Mouse (Mus musculus) liver, embryonic 14.5 days (tissue): ENCODE measurements around the gene Fkbpl. TPM values are rescaled to one million over a fixed set of nuclear protein-coding genes. Genes with fewer than 3 reads are reported as not detected.

Experiments
- ATAC-seq: fragments of 200-750 bp; cut with Nextera tagmentation; 2 replicates; pipeline ENCODE4 v1.8.0; 2017; ENCODE audit warnings: moderate number of reproducible peaks, mild to moderate bottlenecking, moderate library complexity; ENCODE audit not compliant: insufficient read depth
- DNase-seq, 3 experiments: peaks; one replicate each; pipeline ENCODE4 v3.0.0-alpha.2; 2012 to 2013; ENCODE audit warnings: low read depth in 3 of 3, low spot score in 3 of 3
- H3K27ac ChIP-seq: fragments of 300-500 bp; sonication (generic); 2 replicates; pipeline ENCODE4 v1.5.1; 2014; ENCODE audit warnings: moderate library complexity, mild to moderate bottlenecking, control low read depth, inconsistent platforms
- H3K27me3 ChIP-seq: fragments of 300-500 bp; sonication (generic); 2 replicates; pipeline ENCODE4 v1.6.1; 2014; ENCODE audit warnings: mild to moderate bottlenecking, low read length, moderate library complexity; ENCODE audit not compliant: control insufficient read depth, insufficient read depth
- H3K36me3 ChIP-seq: fragments of 300-500 bp; sonication (generic); replicated peaks from 2 replicates; pipeline ENCODE4 v1.6.1; 2014; ENCODE audit warnings: low read depth; ENCODE audit not compliant: control insufficient read depth, insufficient read depth
- H3K4me1 ChIP-seq, 2 experiments: fragments of 200-500 bp in 1 of 2; fragments of 300-500 bp in 1 of 2; sonication (generic) in 1 of 2; replicated peaks; 2 replicates each; pipeline ENCODE4 v1.6.1; 2012 to 2014; ENCODE audit warnings: antibody characterized with exemption in 1 of 2, inconsistent platforms in 1 of 2, low read length in 1 of 2; ENCODE audit not compliant: control insufficient read depth in 2 of 2, insufficient read depth in 2 of 2
- H3K4me2 ChIP-seq: fragments of 300-500 bp; sonication (generic); 2 replicates; pipeline ENCODE4 v1.6.1; 2014; ENCODE audit warnings: low read depth, mild to moderate bottlenecking, control low read depth, moderate library complexity
- H3K4me3 ChIP-seq, 2 experiments: fragments of 200-500 bp in 1 of 2; fragments of 300-500 bp in 1 of 2; sonication (generic) in 1 of 2; 2 replicates each; pipeline ENCODE4 v1.5.1; 2012 to 2014; ENCODE audit warnings: low read depth in 2 of 2, low read length in 2 of 2, mild to moderate bottlenecking in 2 of 2, control low read depth in 1 of 2, inconsistent platforms in 1 of 2, moderate library complexity in 1 of 2; ENCODE audit not compliant: insufficient read depth in 1 of 2
- H3K9ac ChIP-seq: fragments of 300-500 bp; sonication (generic); replicated peaks from 2 replicates; pipeline ENCODE4 v1.6.1; 2014; ENCODE audit warnings: mild to moderate bottlenecking, control low read depth, moderate library complexity
- H3K9me3 ChIP-seq: fragments of 300-500 bp; sonication (generic); 2 replicates; pipeline ENCODE4 v1.6.1; 2016; ENCODE audit warnings: low read length, mixed read lengths; ENCODE audit not compliant: control insufficient read depth
- CTCF ChIP-seq: IDR thresholded peaks from 2 replicates; pipeline ENCODE4 v1.5.1; 2016; ENCODE audit warnings: antibody characterized with exemption, low read depth, control low read depth
- EP300 ChIP-seq: IDR thresholded peaks from 2 replicates; pipeline ENCODE4 v1.6.1; 2016; ENCODE audit warnings: antibody characterized with exemption, low read depth
- WGBS: fragments of 180-500 bp; shearing (Covaris S2); extraction: QIAGEN DNeasy Blood & Tissue Kit; methylation state at CpG from one replicate; pipeline ENCODE4 v1.1.7; 2014; ENCODE audit not compliant: insufficient replicate concordance; 5-methylcytosine and 5-hydroxymethylcytosine counted together
- polyA plus RNA-seq, 2 experiments: library from polyadenylated mRNA; depleted of rRNA in 1 of 2; stranded (reverse) in 1 of 2; unstranded in 1 of 2; fragments of >200 nt; fragmentation: Nextera tagmentation in 1 of 2; extraction: Ambion mirVana in 1 of 2; gene quantifications; 2 replicates each; pipeline versions ENCODE4 v1.2.1 to v1.2.3; 2012 to 2014

The Fkbpl gene
- polyA plus RNA-seq, 2 experiments, result 1.6 to 2.9 TPM

DNA sequence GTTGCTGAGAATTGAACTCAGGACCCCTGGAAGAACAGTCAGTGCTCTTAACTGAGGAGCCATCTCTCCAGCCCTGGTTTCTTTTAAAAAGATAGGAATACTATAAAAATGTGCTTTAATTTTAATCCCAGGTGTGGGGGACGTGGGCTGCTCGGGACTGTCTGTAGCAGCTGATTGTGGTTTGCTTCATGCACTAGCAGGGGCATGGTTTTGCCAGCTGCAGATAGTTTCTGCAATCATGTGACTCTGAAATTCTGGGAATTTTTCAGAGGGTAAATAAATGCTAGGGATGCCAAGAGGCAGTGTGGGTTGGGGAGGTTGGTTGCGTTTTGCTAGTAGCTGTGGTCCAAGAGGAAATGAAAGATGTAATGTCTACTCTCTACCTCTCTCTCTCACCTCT lies 2.6 kb upstream of the Fkbpl start:
- no peak overlapping the region for H3K4me3 ChIP-seq
- H3K9me3 ChIP-seq, result no peaks in the 10 kb centered on the region
- WGBS, result 49% methylated on average over 3 of the region's 3 CpGs
- no peaks in the 10 kb centered on the region; the same call in 1 of the 2 replicates for H3K27me3 ChIP-seq
- H3K27ac ChIP-seq, result no peak overlapping the region
- ATAC-seq (no peak), DNase-seq (no peak)
- H3K4me2 ChIP-seq, result no peak overlapping the region
- H3K9ac ChIP-seq, result no peak overlapping the region
- TF ChIP-seq EP300, result no peak
- H3K36me3 ChIP-seq, result no peaks in the 10 kb centered on the region
- peaks cover 10 to 19% of the 10 kb centered on the region in 2 experiments for H3K4me1 ChIP-seq

DNA sequence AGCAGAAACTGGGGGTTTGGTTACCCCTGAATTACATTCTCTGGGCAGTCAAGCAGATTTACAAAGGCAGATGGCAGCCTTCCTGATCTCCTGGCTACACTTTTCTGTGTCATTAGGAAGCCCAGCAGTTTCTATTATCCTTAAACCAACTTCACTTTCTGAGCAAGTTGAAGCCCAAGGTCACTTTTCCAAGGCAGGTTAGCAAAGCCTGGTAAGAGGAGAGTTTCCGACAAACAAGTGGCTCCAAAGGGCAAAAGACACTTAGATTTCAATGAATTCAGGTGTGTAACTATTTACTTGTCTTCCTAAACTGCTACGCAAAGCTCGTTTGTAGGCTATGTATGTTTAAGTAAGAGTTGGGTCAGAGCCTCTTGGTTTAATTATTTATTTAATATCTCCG lies 1.2 kb upstream of the Fkbpl start:
- DNase-seq (no peak), ATAC-seq (no peak)
- H3K27me3 ChIP-seq, result no peaks in the 10 kb centered on the region; the same call in 1 of the 2 replicates
- no peak for TF ChIP-seq CTCF
- H3K36me3 ChIP-seq, result no peaks in the 10 kb centered on the region
- no peak overlapping the region for H3K9ac ChIP-seq
- H3K4me1 ChIP-seq, result peaks cover 13 to 26% of the 10 kb centered on the region in 2 experiments
- no peak overlapping the region for H3K27ac ChIP-seq
- no peak overlapping the region for H3K4me3 ChIP-seq
- 67% methylated on average over 4 of the region's 4 CpGs for WGBS
- H3K4me2 ChIP-seq, result no peak overlapping the region
- H3K9me3 ChIP-seq, result no peaks in the 10 kb centered on the region

DNA sequence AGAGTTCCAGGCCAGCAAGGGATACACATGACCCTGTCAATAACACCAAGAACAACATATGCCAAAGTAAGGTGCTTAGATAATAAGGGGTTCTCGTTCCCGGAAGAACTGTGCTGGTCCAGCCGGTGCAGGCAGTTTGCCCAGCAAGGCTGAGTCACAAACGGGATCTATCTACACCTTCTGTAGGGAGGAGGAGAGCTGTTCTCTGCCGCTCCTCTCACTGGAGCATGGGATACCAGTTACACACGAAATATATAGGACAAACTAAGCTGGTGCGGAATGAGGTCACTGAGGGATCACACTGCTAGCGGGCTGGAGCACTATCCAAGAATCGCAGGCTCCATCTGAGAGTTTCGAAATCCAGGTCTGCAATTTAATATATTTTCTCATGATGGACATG lies 620 bp upstream of the Fkbpl start:
- Histone ChIP-seq H3K27me3 (no peaks in the 10 kb centered on the region; the same call in 1 of the 2 replicates), H3K27ac (no peak overlapping the region), H3K4me1 (peaks cover 13 to 26% of the 10 kb centered on the region in 2 experiments), H3K4me2 (no peak overlapping the region), H3K36me3 (no peaks in the 10 kb centered on the region; the same call in 1 of the 2 replicates), H3K9ac (no peak overlapping the region), H3K9me3 (no peaks in the 10 kb centered on the region), H3K4me3 (no peak overlapping the region)
- WGBS, result 64% methylated on average over 10 of the region's 10 CpGs
- ATAC-seq, result no peak
- no peak for DNase-seq
- TF ChIP-seq CTCF, result no peak
- no peak for TF ChIP-seq EP300

DNA sequence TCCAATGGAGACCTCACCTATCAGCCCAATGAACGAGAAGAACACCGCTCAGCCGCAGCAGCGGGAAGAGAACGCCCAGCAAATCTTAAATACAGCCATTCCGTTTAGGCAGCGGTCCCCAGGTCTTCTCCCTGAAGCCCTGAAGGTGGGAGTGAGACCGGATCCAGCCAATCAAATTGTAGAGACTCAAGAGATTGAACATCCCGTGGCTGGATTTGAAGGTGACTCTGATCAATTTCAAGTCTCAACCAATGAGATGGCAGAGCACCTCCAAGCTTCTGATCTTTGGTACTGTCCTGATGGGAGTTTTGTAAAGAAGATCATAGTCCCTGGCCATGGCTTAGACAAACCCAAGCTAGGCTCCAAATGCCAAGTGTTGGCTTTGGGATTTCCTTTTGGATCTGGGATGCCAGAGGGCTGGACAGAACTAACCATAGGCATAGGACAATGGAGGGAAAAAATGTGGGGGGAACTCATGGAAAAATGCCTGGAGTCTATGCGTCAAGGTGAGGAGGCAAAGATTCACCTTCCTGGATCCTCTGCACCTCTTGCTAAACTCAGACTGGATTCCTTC lies 779 bp downstream of the Fkbpl start:
- peak overlapping the region; percentile 72 for H3K4me2 ChIP-seq
- H3K9me3 ChIP-seq, result no peaks in the 10 kb centered on the region
- H3K9ac ChIP-seq, result peak overlapping the region; percentile 61
- ATAC-seq, result no peak
- H3K27me3 ChIP-seq, result no peaks in the 10 kb centered on the region; the same call in 1 of the 2 replicates
- WGBS, result 45% methylated on average over 10 of the region's 10 CpGs
- H3K36me3 ChIP-seq, result no peaks in the 10 kb centered on the region; the same call in 1 of the 2 replicates
- peak overlapping the region; percentile 58 to 90 for H3K4me3 ChIP-seq
- H3K4me1 ChIP-seq, result peaks cover 13 to 26% of the 10 kb centered on the region in 2 experiments
- peak overlapping the region; percentile 57; the same call in 1 of the 2 replicates for H3K27ac ChIP-seq
- peak in 2 of 3 experiments; percentile 24 to 27 for DNase-seq
- TF ChIP-seq CTCF (no peak), EP300 (no peak)

DNA sequence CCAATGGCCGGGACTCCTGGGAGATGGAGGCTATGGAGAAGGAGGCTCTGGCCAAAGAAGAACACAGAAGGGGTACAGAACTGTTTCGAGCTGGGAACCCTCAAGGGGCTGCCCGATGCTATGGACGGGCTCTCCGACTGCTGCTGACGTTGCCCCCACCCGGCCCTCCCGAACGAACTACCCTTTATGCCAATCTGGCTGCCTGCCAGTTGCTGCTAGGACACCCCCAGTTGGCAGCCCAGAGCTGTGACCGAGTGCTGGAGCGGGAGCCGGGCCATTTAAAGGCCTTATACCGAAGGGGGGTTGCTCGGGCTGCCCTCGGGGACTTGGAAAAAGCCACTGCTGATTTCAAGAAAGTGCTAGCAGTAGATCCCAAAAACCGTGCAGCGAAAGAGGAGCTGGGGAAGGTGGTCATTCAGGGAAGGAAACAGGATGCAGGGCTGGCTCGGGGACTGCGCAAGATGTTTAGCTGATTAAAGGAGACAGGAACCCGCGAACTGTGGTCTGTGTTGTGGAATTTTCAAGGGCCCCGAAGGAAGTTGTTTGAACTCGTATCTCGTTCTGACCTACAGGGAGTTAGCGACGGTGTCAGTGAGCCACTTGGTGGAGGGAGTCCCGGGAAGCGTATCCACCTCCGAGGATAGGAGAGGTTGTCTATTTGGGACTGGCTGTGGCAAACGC lies 1.4 kb downstream of the Fkbpl start:
- no peak for DNase-seq
- ATAC-seq, result no peak
- H3K27ac ChIP-seq, result no peak overlapping the region
- H3K4me3 ChIP-seq, result peak overlapping the region in 1 of 2 experiments; percentile 17; a peak in 1 of 4 replicates
- H3K4me2 ChIP-seq, result peak overlapping the region; percentile 72
- H3K27me3 ChIP-seq, result no peaks in the 10 kb centered on the region; the same call in 1 of the 2 replicates
- no peak overlapping the region for H3K9ac ChIP-seq
- 59% methylated on average over 30 of the region's 30 CpGs for WGBS
- H3K9me3 ChIP-seq, result no peaks in the 10 kb centered on the region
- TF ChIP-seq CTCF (no peak), EP300 (no peak)
- peaks cover 13 to 26% of the 10 kb centered on the region in 2 experiments for H3K4me1 ChIP-seq
- no peaks in the 10 kb centered on the region; the same call in 1 of the 2 replicates for H3K36me3 ChIP-seq
